Mouse (Mus musculus) c-Kit-positive CD71-negative TER-119-negative erythroid progenitor cells, embryonic 14.5 days (primary cell): ENCODE data around the gene Ccr7.

ENCODE experiments used
- DNase-seq: peaks from one replicate; pipeline ENCODE4 v3.0.0-alpha.2; 2013; ENCODE audit warnings: low read depth

Gene Ccr7

GRCm38 (mm10) chr11:99137385-99137784 is 17.5 kb downstream of the Ccr7 start:
- no peak for DNase-seq

GRCm38 (mm10) chr11:99136961-99137360 is 17.9 kb downstream of the Ccr7 start:
- DNase-seq: no peak

- no peak for DNase-seq
These were observed 18.5 kb downstream of the Ccr7 start for GRCm38 (mm10) chr11:99136361-99136760.

- DNase-seq: no peak
These were observed 19.8 kb downstream of the Ccr7 start for GRCm38 (mm10) chr11:99135047-99135440.

GRCm38 (mm10) chr11:99134266-99135046 is 20.4 kb downstream of the Ccr7 start:
- no peak for DNase-seq

- no peak for DNase-seq
These were observed 21.5 kb downstream of the Ccr7 start for GRCm38 (mm10) chr11:99133285-99133897.

GRCm38 (mm10) chr11:99132091-99132730 is 22.7 kb downstream of the Ccr7 start:
- DNase-seq: no peak

GRCm38 (mm10) chr11:99131463-99131840 is 23.4 kb downstream of the Ccr7 start:
- DNase-seq: no peak

- DNase-seq: no peak
These were observed 24.0 kb downstream of the Ccr7 start for GRCm38 (mm10) chr11:99130736-99131462.

- DNase-seq: no peak
These were observed 25.6 kb downstream of the Ccr7 start for GRCm38 (mm10) chr11:99129287-99129686.

GRCm38 (mm10) chr11:99127785-99128682 is 26.8 kb downstream of the Ccr7 start:
- no peak for DNase-seq

GRCm38 (mm10) chr11:99126482-99127253 is 28.2 kb downstream of the Ccr7 start:
- DNase-seq: no peak

GRCm38 (mm10) chr11:99124635-99125029 is 30.2 kb downstream of the Ccr7 start:
- DNase-seq: no peak

- DNase-seq: no peak
These were observed 30.8 kb downstream of the Ccr7 start for GRCm38 (mm10) chr11:99123977-99124634.

- DNase-seq: no peak
These were observed 32.2 kb downstream of the Ccr7 start for GRCm38 (mm10) chr11:99122703-99123102.

GRCm38 (mm10) chr11:99121218-99121631 is 33.7 kb downstream of the Ccr7 start:
- no peak for DNase-seq

GRCm38 (mm10) chr11:99120524-99121217 is 34.2 kb downstream of the Ccr7 start:
- no peak for DNase-seq

- no peak for DNase-seq
These were observed 35.9 kb downstream of the Ccr7 start for GRCm38 (mm10) chr11:99118963-99119362.

GRCm38 (mm10) chr11:99118420-99118819 is 36.5 kb downstream of the Ccr7 start:
- no peak for DNase-seq

GRCm38 (mm10) chr11:99117907-99118306 is 37.0 kb downstream of the Ccr7 start:
- no peak for DNase-seq
